Mouse (Mus musculus) brain, embryonic 18.5 days (tissue): ENCODE data around the gene Ippk.

Experiments used
- DNase-seq: peaks from one replicate; pipeline ENCODE4 v3.0.0-alpha.2; 2012; ENCODE audit warnings: low read depth, low spot score

The Ippk gene

GRCm38 (mm10) chr13:49479399-49479798 lies 58.4 kb downstream of the Ippk start:
- DNase-seq, result no peak

- no peak for DNase-seq
Observed at GRCm38 (mm10) chr13:49480057-49480456, 59.0 kb downstream of the Ippk start.

- DNase-seq, result no peak
Observed at GRCm38 (mm10) chr13:49480551-49480950, 59.5 kb downstream of the Ippk start.

DNA sequence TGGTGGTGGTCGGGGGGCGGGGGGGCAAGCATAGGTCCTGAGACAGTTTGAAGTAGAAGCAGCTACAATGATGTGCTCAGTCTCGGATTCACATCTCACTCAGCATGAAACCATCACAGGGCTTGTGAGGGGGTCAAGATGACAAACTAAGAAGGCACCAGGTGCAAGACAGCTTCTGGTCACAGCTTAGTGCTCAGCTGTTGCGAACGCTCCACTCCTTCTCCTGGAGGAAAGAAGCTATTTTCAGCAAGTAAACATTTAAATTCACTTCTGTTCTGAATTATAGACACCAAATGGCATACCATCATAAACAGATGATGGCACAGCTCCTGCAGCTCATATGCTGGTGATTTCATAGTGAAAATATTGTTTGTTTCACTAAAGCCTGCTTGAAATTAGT lies 64.3 kb downstream of the Ippk start:
- DNase-seq, result no peak

- no peak for DNase-seq
Observed at GRCm38 (mm10) chr13:49492376-49493368, 71.6 kb downstream of the Ippk start, which contains the start of gene Tes3-ps. Gene Tes3-ps, plus strand, starts transcription at chr13:49493318.

DNA sequence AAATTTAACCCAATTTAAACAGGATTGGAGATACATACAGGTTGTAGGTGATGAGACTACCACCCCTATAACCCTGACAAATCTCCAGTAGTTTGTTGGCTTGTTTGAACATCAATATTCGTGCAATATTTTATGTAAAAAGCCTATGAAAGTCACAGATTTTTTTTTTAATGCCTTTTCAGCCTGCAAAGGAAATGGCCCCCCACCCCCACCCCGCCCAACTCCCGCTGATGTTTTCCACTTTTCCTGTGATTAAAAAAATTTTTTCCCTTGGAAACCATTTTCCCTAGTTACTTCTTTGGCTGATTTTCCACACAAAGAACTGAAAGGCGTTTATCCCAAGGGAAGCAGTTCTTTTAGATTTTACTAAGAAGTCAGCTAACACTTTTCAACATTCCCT lies 83.5 kb downstream of the Ippk start, which contains the start of gene Ecm2:
Gene Ecm2 (plus strand): TSS at position 301 of the 400 bp plus-strand sequence.
- no peak for DNase-seq

GRCm38 (mm10) chr13:49505776-49506175 lies 84.7 kb downstream of the Ippk start:
- no peak for DNase-seq

DNA sequence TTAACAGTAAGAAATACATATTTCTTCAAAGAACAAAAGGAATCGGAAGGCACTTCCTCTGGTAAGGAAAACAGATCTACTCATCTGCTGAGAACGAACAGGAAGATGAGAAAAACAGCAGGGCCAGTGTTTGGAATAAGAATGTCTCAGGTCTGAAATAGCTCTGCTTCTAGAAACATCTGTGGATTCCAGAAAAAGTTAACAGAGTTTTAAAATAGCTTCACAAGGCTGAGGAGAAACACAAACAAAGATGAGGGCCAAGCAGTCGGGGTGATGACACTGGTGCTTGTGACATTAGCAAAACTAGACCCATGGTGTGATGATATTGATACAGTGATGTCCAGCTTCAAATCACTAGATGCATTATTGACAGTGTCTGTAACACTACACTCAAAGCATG lies 86.1 kb downstream of the Ippk start:
- no peak for DNase-seq
